Mouse (Mus musculus): ENCODE measurements around the gene Tlr12. TPM values are rescaled to one million over a fixed set of nuclear protein-coding genes. Genes with fewer than 3 reads are reported as not detected.
A peak's percentile ranks its signal among the peaks of the same experiment; 100 is the strongest.
"Not testable (repeated sequence)": the region's sequence is repeated elsewhere in the genome, so short reads cannot be mapped to it uniquely, and the experiment has no call there.

Gene Tlr12
- polyA plus RNA-seq, 1 experiment from 2014 or later, result 2.4 TPM

DNA sequence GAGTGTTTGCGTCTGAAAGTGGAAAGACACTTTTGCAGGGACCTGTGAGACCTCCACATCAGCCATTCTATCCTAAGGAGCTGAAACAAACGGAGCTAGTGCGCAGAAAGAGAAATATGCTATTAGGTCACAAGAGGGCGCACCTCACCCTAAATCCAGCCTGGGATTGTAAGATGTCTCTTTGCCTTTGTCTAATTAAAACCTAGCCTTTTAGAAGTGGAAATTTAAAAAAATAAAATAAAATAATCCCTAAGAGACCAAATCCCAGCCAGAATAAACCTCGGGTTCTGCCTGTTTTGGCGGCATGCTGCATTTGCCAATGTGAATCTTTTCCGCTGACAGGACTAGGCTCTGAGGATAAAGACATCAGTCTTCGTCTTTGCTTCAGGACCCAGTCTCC, 5.1 kb downstream of the Tlr12 start:
- no peaks in the 10 kb centered on the region for H3K9me3 ChIP-seq
- H3K4me2 ChIP-seq (replicated peaks), result no peak overlapping the region
- H3K27ac ChIP-seq, result no peak overlapping the region
- no peak overlapping the region for H3K4me3 ChIP-seq (replicated peaks)
- ATAC-seq, result no peak
- WGBS, result 22% methylated on average over 8 of the region's 8 CpGs
- 0 out of 2 replicates have a peak, but pooled peaks cover under 1% of the 10 kb centered on the region for H3K36me3 ChIP-seq
- no peaks in the 10 kb centered on the region for H3K27me3 ChIP-seq (replicated peaks)
- H3K4me1 ChIP-seq (replicated peaks), result peaks cover 11% of the 10 kb centered on the region
- no peak overlapping the region for H3K9ac ChIP-seq

DNA sequence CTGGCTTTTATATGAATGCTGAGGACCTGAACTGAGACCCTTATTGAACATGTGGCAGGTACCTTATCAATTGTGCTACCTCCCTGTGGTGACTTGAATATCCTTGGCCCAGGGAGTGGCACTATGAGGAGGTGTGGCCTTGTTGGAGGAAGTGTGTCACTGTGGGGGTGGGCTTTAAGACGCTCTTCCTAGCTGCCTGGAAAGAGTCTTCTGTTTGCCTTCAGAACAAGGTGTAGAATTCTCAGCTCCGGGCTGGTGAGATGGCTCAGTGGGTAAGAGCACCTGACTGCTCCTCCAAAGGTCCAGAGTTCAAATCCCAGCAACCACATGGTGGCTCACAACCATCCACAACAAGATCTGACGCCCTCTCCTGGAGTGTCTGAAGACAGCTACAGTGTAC, 6.7 kb downstream of the Tlr12 start:
- not testable (repeated sequence) for H3K4me2 ChIP-seq (replicated peaks); H3K9me3 ChIP-seq; H3K9ac ChIP-seq; ATAC-seq; H3K27ac ChIP-seq; H3K4me1 ChIP-seq (replicated peaks); H3K4me3 ChIP-seq (replicated peaks); H3K36me3 ChIP-seq; H3K27me3 ChIP-seq (replicated peaks)
- WGBS, result 73% methylated on average over 3 of the region's 3 CpGs

DNA sequence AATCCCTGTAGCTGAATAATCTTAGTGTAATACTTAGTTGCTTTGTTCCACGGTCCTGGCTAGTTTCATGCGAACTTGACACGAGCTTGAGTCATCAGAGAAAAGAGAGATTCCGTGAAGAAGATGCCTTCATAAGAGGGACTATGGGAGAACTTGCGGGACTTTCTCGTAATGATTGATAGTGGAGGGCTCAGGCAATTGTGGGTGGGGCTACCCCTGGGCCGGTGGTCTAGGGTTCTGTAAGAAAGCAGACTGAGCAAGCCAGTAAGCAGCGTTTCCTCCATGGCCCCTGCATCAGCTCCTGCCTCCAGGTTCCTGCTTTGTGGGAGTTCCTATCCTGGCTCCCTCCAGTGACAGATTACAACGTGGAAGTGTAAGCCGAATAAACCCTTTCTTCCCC, 7.7 kb downstream of the Tlr12 start:
- Histone ChIP-seq H3K36me3 (0 out of 2 replicates have a peak, but pooled peaks cover 2% of the 10 kb centered on the region), H3K27ac (no peak overlapping the region), H3K4me3 (replicated peaks) (no peak overlapping the region), H3K4me1 (replicated peaks) (peaks cover 5% of the 10 kb centered on the region), H3K9me3 (no peaks in the 10 kb centered on the region), H3K4me2 (replicated peaks) (peak overlapping the region; percentile 80), H3K9ac (no peak overlapping the region; the same call in 1 of the 2 replicates), H3K27me3 (replicated peaks) (no peaks in the 10 kb centered on the region)
- no peak for ATAC-seq
- WGBS, result 14% methylated on average over 10 of the region's 10 CpGs

DNA sequence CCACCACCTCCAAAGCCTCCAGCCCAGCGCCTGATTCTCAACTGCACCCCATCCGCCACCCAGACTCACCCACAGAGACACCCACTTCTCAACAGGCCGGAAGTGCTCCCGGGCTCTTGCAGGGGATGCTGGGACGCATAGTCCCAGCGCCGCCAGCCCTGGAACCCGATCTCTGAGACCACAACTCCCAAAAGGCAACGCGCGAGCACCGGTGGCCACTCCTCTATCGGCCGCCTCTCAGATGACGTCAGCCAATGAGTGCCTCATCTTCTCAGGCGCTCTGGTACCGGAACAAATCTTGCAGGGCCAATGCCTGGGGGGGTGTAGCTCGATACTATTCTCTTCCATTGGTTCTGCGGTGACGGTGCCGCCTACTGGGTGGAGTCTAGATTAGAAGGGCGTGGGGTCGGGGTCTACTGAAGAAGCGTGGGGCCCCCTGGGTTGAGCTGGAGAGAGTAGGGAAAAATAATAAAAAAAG, 8.5 kb downstream of the Tlr12 start, which contains the start of gene Zscan20:
TSS of gene Zscan20 (minus strand) at position 174 of the 478 bp plus-strand sequence.
- H3K4me2 ChIP-seq (replicated peaks), result peak within 1 kb of the TSS; percentile 80
- H3K4me3 ChIP-seq (replicated peaks), result peak within 1 kb of the TSS; percentile 66
- no peak within 1 kb of the TSS; the same call in 1 of the 2 replicates for H3K27ac ChIP-seq
- 0 out of 2 replicates have a peak, but pooled peaks cover 2% of the 10 kb centered on the region for H3K36me3 ChIP-seq
- peak; percentile 98 for ATAC-seq
- WGBS, result under 1% methylated on average over 24 of the region's 24 CpGs
- H3K9ac ChIP-seq, result peak within 1 kb of the TSS; percentile 40
- H3K9me3 ChIP-seq, result no peaks in the 10 kb centered on the region
- H3K27me3 ChIP-seq (replicated peaks), result no peaks in the 10 kb centered on the region
- H3K4me1 ChIP-seq (replicated peaks), result peaks cover 5% of the 10 kb centered on the region

DNA sequence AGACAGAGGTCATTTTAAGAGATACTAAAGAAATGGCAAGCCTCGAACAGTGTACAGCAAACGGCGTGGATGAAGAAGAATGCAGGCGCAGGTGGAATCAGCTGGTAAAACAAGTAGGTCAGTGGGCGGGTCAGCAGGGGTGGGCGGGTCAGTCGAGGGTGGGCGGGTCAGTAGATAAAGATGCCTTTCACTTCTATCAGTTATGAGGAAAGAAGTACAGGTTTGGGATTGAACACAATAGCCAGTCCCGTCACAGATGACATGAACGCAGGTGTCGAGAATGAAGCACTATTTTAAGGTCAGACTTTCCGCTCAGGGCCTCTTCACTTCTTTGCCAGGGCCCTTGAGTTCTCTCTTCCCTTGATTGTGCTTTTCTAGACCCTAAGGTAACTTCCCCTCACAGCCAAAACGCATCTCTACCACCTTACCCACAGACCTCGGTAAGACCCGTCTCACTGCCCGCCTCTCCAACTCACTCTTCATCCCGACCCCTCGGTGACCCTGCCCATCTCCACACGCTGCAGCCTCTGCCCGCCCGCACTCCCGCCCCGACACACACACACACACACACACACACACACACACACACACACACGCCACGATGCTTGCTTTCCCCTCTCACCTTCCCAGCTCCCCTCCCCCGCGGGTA, 9.0 kb downstream of the Tlr12 start:
- 0 out of 2 replicates have a peak, but pooled peaks cover 2% of the 10 kb centered on the region for H3K36me3 ChIP-seq
- peak overlapping the region; percentile 66 for H3K4me3 ChIP-seq (replicated peaks)
- ATAC-seq, result peak; percentile 62
- H3K27ac ChIP-seq, result no peak overlapping the region
- peaks cover 5% of the 10 kb centered on the region for H3K4me1 ChIP-seq (replicated peaks)
- no peaks in the 10 kb centered on the region for H3K9me3 ChIP-seq
- H3K27me3 ChIP-seq (replicated peaks), result no peaks in the 10 kb centered on the region
- H3K4me2 ChIP-seq (replicated peaks), result peak overlapping the region; percentile 80
- WGBS, result 4% methylated on average over 26 of the region's 27 CpGs
- peak overlapping the region; percentile 40 for H3K9ac ChIP-seq

DNA sequence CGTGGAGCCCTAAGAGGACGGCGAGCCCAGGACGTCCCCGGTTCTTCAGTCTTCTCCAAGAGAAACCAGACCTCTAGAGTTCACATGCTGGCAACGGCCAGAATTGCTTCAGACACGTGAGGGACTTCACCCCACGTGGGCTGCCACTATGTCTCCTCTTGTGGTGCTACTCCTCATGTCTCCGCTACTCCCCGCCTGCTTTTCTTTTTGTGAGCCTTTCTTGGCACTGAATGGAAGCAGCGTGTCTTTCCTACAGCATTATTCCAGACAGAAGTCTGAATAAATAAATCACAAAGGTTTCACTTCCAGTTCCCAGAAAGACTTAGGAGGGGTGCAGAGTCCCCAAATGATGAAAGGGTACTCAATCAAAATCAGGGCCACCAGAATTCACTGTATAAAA, 10.8 kb downstream of the Tlr12 start:
- no peak overlapping the region for H3K27ac ChIP-seq
- peaks cover 7% of the 10 kb centered on the region; the same call in 1 of the 2 replicates for H3K36me3 ChIP-seq
- H3K27me3 ChIP-seq (replicated peaks), result no peaks in the 10 kb centered on the region
- H3K9me3 ChIP-seq, result no peaks in the 10 kb centered on the region
- H3K4me2 ChIP-seq (replicated peaks), result no peak overlapping the region
- H3K4me1 ChIP-seq (replicated peaks), result peaks cover 5% of the 10 kb centered on the region
- no peak for ATAC-seq
- H3K4me3 ChIP-seq (replicated peaks), result no peak overlapping the region
- H3K9ac ChIP-seq, result no peak overlapping the region
- 80% methylated on average over 11 of the region's 11 CpGs for WGBS

DNA sequence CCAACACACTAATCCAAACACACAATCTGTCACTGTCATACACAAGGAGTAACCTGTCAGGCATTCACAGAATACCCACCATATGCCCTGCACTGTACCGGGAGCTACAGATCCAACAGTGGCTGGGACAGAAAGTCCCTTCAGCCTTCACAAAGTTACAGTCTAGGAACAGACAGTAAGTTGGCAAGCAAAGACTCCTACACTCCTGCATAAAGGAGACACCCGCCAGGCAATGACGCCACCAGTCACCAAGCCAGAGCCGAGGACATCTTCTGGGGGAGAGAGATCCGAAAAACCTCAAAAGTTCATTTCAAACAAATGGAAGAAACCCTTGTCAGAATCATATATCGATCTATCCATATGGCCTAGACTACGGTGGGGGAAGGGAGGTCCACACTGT, 11.8 kb downstream of the Tlr12 start:
- Histone ChIP-seq H3K4me1 (replicated peaks) (peaks cover 5% of the 10 kb centered on the region), H3K27me3 (replicated peaks) (no peaks in the 10 kb centered on the region), H3K4me2 (replicated peaks) (no peak overlapping the region), H3K4me3 (replicated peaks) (no peak overlapping the region), H3K9me3 (no peaks in the 10 kb centered on the region), H3K36me3 (peaks cover 7% of the 10 kb centered on the region; the same call in 1 of the 2 replicates), H3K9ac (no peak overlapping the region), H3K27ac (no peak overlapping the region)
- ATAC-seq, result no peak
- WGBS, result 94% methylated on average over 7 of the region's 7 CpGs

DNA sequence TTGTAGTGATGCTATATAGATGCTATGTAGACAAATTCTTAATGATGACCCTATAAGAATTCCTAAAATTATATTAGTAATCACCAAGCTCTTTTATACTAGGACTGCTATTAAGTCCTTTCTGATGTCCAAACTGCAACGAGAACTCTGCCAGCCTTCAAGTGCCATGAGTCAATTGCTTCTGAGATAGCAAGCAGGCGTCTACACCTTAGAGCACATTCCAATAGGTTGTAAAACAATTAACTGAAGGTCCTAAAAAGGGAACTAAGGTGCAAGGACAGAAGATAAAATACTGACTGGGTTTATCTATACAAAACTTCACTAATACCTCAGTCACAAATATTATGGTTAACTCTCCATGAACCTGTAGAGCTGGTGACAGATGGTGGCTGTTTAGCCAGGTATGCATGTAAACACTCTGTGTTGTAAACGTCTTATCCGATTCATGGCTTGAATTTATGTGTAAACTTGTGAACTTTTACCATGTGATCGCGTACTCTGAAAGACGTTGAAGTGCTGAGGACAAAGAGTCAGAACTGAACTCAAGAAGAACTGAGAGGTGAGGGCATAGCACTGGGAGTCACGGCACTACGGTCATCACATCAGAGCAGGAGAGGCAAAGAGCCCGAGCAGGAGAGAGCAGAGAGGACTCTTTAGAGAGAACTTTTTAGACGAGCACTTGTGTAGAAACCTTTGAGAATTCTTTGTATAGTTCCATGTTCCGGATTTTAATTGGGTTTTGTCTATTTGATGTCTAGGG, 20.4 kb downstream of the Tlr12 start:
- H3K4me1 ChIP-seq (replicated peaks), result no peaks in the 10 kb centered on the region
- no peaks in the 10 kb centered on the region for H3K9me3 ChIP-seq
- ATAC-seq, result peak; percentile 83
- no peak overlapping the region for H3K9ac ChIP-seq
- no peak overlapping the region for H3K27ac ChIP-seq
- H3K4me2 ChIP-seq (replicated peaks), result no peak overlapping the region
- H3K4me3 ChIP-seq (replicated peaks), result no peak overlapping the region
- 35% methylated on average over 12 of the region's 12 CpGs for WGBS
- H3K27me3 ChIP-seq (replicated peaks), result no peaks in the 10 kb centered on the region
- H3K36me3 ChIP-seq, result no peaks in the 10 kb centered on the region

DNA sequence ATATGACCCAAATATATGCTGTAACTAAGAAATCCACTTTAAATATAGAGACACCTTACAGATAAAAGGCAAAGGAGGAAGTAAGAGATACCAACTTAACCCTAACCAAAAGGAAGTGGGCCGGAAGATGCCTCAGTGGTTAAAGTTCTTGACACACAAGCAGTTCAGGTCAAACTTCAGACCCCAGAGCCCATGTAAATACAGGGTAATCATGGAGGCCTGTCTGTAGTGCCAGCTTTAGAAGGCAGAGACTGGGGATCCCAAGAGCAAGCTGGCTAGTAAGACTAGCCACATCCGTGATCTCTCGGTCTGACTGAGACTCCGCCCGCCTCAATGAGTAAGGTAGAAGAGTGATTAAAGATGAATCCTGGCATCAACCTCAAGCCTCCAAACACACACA, 24.4 kb downstream of the Tlr12 start:
- Histone ChIP-seq H3K4me3 (replicated peaks) (no peak overlapping the region), H3K27me3 (replicated peaks) (no peaks in the 10 kb centered on the region), H3K9ac (no peak overlapping the region), H3K27ac (no peak overlapping the region), H3K9me3 (no peaks in the 10 kb centered on the region), H3K36me3 (peaks cover 8% of the 10 kb centered on the region; the same call in 1 of the 2 replicates), H3K4me1 (replicated peaks) (no peaks in the 10 kb centered on the region), H3K4me2 (replicated peaks) (no peak overlapping the region)
- WGBS, result 90% methylated on average over 5 of the region's 5 CpGs
- ATAC-seq, result no peak

DNA sequence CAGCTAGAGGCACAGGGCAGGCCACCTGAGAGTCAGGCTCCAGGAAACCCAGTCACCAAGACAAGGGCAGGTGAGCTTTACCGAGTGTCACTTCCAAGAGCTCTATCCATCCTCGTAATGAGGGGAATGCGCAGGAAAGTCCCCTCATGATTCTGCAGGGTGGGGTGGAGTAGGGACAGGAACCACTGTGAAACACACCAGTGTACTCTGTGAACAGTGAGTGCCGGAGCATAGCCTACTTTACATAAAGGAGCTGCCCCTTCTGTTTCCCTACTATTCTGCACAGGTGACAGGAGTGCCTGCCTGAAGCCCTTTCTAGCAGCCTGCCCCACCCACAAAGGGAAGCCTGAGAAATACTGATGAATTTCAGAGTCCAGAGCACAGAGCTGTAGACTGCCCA, 25.1 kb downstream of the Tlr12 start:
- ATAC-seq, result no peak
- 92% methylated on average over 4 of the region's 4 CpGs for WGBS
- H3K9me3 ChIP-seq, result no peaks in the 10 kb centered on the region
- no peak overlapping the region for H3K9ac ChIP-seq
- no peak overlapping the region for H3K27ac ChIP-seq
- H3K4me1 ChIP-seq (replicated peaks), result no peaks in the 10 kb centered on the region
- H3K36me3 ChIP-seq, result peaks cover 12% of the 10 kb centered on the region; the same call in 1 of the 2 replicates
- H3K4me3 ChIP-seq (replicated peaks), result no peak overlapping the region
- no peak overlapping the region for H3K4me2 ChIP-seq (replicated peaks)
- no peaks in the 10 kb centered on the region for H3K27me3 ChIP-seq (replicated peaks)

DNA sequence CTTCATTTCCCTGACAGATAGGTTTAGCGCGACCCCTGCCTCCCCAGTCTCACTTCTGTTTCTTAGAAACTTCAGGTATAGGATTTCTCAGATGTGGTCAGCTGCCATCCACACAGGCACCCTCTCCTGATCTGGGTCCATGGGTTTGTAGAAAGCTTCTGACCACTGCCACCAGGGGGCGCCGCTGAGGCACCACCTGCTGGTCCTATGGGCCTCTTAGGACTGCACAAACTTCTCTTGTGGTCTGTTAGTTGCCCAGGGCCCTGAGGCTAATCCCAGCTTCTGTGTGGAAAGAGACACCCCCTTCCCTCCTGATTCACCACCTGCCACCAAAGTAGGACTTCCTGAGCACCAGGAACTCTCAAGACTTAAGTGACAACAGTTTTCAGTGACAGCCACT, 39.2 kb downstream of the Tlr12 start:
- peaks cover 32% of the 10 kb centered on the region for H3K36me3 ChIP-seq
- no peak overlapping the region for H3K9ac ChIP-seq
- no peaks in the 10 kb centered on the region for H3K27me3 ChIP-seq (replicated peaks)
- 57% methylated on average over 4 of the region's 4 CpGs for WGBS
- H3K4me2 ChIP-seq (replicated peaks), result no peak overlapping the region
- H3K4me3 ChIP-seq (replicated peaks), result no peak overlapping the region
- H3K9me3 ChIP-seq, result peaks cover 10% of the 10 kb centered on the region
- no peak overlapping the region for H3K27ac ChIP-seq
- no peak for ATAC-seq
- H3K4me1 ChIP-seq (replicated peaks), result no peaks in the 10 kb centered on the region

DNA sequence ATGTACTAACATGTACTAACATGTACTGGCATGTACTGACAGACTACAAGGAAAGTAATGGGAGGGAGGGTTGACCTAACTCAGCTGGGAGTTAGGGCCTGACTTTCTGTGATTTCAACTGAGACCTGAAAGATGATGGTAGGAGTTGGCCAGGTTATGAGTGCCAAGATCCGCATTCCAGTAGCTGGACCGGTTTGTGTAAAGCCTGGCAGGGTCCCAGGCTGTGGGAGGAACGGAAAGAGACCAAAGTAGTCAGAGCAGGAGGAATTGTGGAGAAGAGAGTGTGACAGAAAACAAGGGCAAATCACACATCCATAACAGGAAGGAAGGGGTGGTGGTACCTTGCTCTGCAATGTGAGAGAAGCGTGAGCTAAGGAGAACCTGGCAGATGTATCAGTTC, 42.6 kb downstream of the Tlr12 start:
- no peak overlapping the region for H3K27ac ChIP-seq
- H3K36me3 ChIP-seq, result peaks cover 8% of the 10 kb centered on the region
- WGBS, result 82% methylated on average over 4 of the region's 4 CpGs
- no peak overlapping the region for H3K9ac ChIP-seq
- no peaks in the 10 kb centered on the region for H3K9me3 ChIP-seq
- H3K4me1 ChIP-seq (replicated peaks), result no peaks in the 10 kb centered on the region
- H3K27me3 ChIP-seq (replicated peaks), result no peaks in the 10 kb centered on the region
- no peak overlapping the region for H3K4me2 ChIP-seq (replicated peaks)
- H3K4me3 ChIP-seq (replicated peaks), result no peak overlapping the region
- no peak for ATAC-seq

All from intestine, embryonic 15.5 days (tissue).